Mouse (Mus musculus) embryonic facial prominence, embryonic 15.5 days (tissue): Measurements from ENCODE around the gene Kcnip1. TPM values are rescaled to one million over a fixed set of nuclear protein-coding genes. Genes with fewer than 3 reads are reported as not detected.
A peak's percentile ranks its signal among the peaks of the same experiment; 100 is the strongest.

Source experiments
- ATAC-seq: fragments of 200-750 bp; cut with Nextera tagmentation; 2 replicates; pipeline ENCODE4 v1.8.0; 2017; ENCODE audit warnings: low read depth, moderate TSS enrichment; ENCODE audit not compliant: insufficient number of reproducible peaks, low FRiP score, low TSS enrichment
- H3K27ac ChIP-seq: fragments of 300-500 bp; sonication (generic); replicated peaks from 2 replicates; pipeline ENCODE4 v1.5.1; 2015; ENCODE audit warnings: mild to moderate bottlenecking, inconsistent platforms
- H3K27me3 ChIP-seq: fragments of 300-500 bp; sonication (generic); 2 replicates; pipeline ENCODE4 v1.6.1; 2015; ENCODE audit warnings: inconsistent platforms
- H3K36me3 ChIP-seq: fragments of 300-500 bp; sonication (generic); 2 replicates; pipeline ENCODE4 v1.6.1; 2015; ENCODE audit warnings: mild to moderate bottlenecking, inconsistent platforms
- H3K4me1 ChIP-seq: fragments of 300-500 bp; sonication (generic); 2 replicates; pipeline ENCODE4 v1.6.1; 2015; ENCODE audit warnings: inconsistent platforms
- H3K4me2 ChIP-seq: fragments of 300-500 bp; sonication (generic); replicated peaks from 2 replicates; pipeline ENCODE4 v1.6.1; 2015; ENCODE audit warnings: mild to moderate bottlenecking, inconsistent platforms
- H3K4me3 ChIP-seq: fragments of 300-500 bp; sonication (generic); replicated peaks from 2 replicates; pipeline ENCODE4 v1.5.1; 2015; ENCODE audit warnings: mild to moderate bottlenecking, inconsistent platforms
- H3K9ac ChIP-seq: fragments of 300-500 bp; sonication (generic); 2 replicates; pipeline ENCODE4 v1.6.1; 2015; ENCODE audit warnings: inconsistent platforms
- H3K9me3 ChIP-seq: fragments of 300-500 bp; sonication (generic); replicated peaks from 2 replicates; pipeline ENCODE4 v1.6.1; 2016; ENCODE audit warnings: inconsistent platforms
- WGBS: fragments of 180-500 bp; shearing (Covaris S2); methylation state at CpG from one replicate; pipeline ENCODE4 v1.1.7; 2015; 5-methylcytosine and 5-hydroxymethylcytosine counted together
- polyA plus RNA-seq: library from polyadenylated mRNA; unstranded; fragments of >200 nt; fragmentation: Nextera tagmentation; extraction: Ambion mirVana; gene quantifications from 2 replicates; pipeline ENCODE4 v1.2.1, GENCODE M21; 2015

Gene Kcnip1
- polyA plus RNA-seq, 1 experiment from 2014 or later, result 6.6 TPM

DNA sequence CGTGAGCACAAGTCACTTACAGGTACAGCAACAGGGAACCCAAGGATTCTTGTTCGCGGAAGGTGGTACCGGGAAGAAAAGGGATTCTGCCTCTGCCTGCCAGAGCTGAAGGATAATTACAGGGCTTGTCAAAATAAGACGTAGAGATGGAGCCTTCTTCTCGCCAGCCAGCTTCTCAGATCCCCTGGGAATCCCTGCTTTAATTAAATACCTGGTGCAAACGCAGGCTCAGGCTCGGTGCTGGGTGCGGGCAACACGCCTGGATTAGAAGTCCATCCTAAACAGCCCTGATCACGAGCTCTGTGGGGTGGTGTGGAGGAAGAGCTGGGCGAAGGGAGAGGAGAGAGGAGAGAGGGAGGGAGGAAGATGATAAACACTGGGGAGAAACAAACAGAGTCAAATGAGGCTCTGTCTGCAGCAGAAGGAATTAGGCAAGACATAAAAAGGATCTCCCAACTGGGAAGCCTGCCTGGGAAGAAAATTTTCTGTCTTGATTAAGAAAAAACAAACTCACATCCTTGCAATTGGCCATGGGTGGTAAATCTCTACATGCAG is 194.8 kb downstream of the Kcnip1 start:
- 33% methylated on average over 12 of the region's 12 CpGs for WGBS
- no peak for ATAC-seq
- H3K27ac ChIP-seq, result no peak overlapping the region
- no peak overlapping the region for H3K4me3 ChIP-seq
- no peak overlapping the region for H3K4me2 ChIP-seq
- H3K27me3 ChIP-seq, result no peaks in the 10 kb centered on the region
- H3K36me3 ChIP-seq, result no peaks in the 10 kb centered on the region
- no peak overlapping the region for H3K9ac ChIP-seq
- H3K9me3 ChIP-seq, result no peaks in the 10 kb centered on the region
- peaks cover 20% of the 10 kb centered on the region for H3K4me1 ChIP-seq

DNA sequence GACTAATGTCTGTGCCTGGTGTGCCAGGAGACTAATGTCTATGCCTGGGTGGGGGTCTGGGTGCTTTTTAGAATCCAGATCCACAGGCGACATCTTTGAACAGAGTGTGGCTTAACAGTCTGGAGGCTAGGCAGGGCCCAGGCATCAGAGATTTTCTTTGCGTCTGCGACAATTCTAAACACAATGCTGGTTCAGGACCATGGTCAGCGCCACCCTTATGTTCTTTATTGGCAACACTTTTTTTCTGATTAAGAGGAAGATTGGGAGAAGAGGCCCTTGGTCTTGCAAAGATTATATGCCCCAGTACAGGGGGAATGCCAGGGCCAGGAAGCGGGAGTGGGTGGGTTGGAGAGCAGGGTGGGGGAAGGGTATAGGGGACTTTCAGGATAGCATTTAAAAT is 205.6 kb downstream of the Kcnip1 start:
- WGBS, result 19% methylated on average over 5 of the region's 5 CpGs
- no peaks in the 10 kb centered on the region for H3K4me1 ChIP-seq
- no peaks in the 10 kb centered on the region for H3K9me3 ChIP-seq
- no peak for ATAC-seq
- H3K36me3 ChIP-seq, result no peaks in the 10 kb centered on the region
- no peak overlapping the region for H3K4me2 ChIP-seq
- no peak overlapping the region for H3K9ac ChIP-seq
- H3K4me3 ChIP-seq, result no peak overlapping the region
- H3K27me3 ChIP-seq, result 0 out of 2 replicates have a peak, but pooled peaks cover 4% of the 10 kb centered on the region
- H3K27ac ChIP-seq, result no peak overlapping the region

DNA sequence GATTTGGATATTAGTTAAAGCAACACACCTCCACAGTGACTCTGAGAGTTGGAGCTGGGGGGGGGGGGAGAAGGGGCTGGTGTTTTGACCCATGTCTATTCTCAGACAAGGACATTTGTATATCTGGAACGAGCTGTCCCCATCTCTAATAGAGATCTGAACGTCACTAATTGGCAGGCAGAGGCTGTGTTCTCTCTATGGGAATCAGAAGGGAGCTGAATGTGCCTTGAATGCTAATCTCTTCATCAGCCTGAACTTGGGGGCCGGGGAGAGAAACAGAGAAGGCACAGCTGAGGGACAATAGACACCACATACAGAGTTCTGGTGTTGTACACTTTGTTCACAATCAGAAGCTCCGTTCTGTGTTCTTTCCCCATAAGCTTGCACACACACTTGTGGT is 206.4 kb downstream of the Kcnip1 start:
- H3K9me3 ChIP-seq, result no peaks in the 10 kb centered on the region
- ATAC-seq, result no peak
- peaks cover 3% of the 10 kb centered on the region; the same call in 1 of the 2 replicates for H3K4me1 ChIP-seq
- H3K27ac ChIP-seq, result no peak overlapping the region
- H3K27me3 ChIP-seq, result 0 out of 2 replicates have a peak, but pooled peaks cover 4% of the 10 kb centered on the region
- H3K9ac ChIP-seq, result no peak overlapping the region
- 67% methylated on average over 4 of the region's 4 CpGs for WGBS
- no peaks in the 10 kb centered on the region for H3K36me3 ChIP-seq
- H3K4me2 ChIP-seq, result no peak overlapping the region
- H3K4me3 ChIP-seq, result no peak overlapping the region

DNA sequence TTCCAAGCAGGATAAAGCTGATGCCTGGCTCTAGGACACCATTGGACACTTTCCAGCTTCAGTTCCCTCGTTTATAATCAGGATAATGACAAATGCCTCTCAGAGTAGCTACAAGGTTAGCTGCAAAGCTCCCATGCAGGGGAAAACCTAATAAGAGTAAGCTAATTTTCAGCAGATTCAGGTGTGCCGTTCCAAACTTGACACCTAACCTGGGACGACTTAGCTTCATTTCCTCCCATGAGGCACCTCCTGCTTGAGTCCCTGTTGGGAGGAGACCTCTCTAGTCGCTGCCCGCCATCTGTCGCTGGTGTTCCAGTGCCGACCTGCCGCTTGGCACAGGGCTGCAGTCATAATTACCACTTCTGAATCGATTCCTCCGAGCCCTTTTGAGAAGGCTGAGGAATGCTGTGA is 211.4 kb downstream of the Kcnip1 start:
- WGBS, result 23% methylated on average over 10 of the region's 10 CpGs

DNA sequence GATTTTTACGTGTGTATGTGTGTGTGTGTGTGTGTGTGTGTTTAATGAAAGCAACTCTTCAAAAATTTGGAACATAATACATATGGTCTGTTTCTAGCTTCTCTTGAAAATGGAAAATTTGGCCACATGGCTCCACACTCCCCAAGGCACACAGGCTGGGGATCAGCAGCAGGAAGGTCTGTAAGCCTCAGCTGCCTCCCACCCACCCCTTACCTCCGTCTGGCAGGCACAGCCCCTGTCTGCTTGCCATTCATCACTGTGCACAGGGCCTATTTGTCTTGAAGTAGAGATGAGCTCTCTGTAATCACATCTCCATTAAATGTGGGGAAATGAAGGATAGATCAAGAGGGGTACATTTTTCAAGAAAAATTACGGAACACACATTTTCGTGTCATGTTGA is 212.7 kb downstream of the Kcnip1 start:
- H3K4me2 ChIP-seq, result no peak overlapping the region
- WGBS, result 43% methylated on average over 4 of the region's 4 CpGs
- no peak overlapping the region for H3K4me3 ChIP-seq
- no peak overlapping the region for H3K9ac ChIP-seq
- H3K27me3 ChIP-seq, result 0 out of 2 replicates have a peak, but pooled peaks cover 8% of the 10 kb centered on the region
- no peaks in the 10 kb centered on the region for H3K36me3 ChIP-seq
- H3K27ac ChIP-seq, result no peak overlapping the region
- no peaks in the 10 kb centered on the region for H3K9me3 ChIP-seq
- no peak for ATAC-seq
- peaks cover 11% of the 10 kb centered on the region; the same call in 1 of the 2 replicates for H3K4me1 ChIP-seq

More for the DNA sequence above, 211.4 kb downstream of the Kcnip1 start:
- Histone ChIP-seq H3K36me3 (no peaks in the 10 kb centered on the region), H3K4me1 (peaks cover 11% of the 10 kb centered on the region; the same call in 1 of the 2 replicates), H3K27me3 (0 out of 2 replicates have a peak, but pooled peaks cover 10% of the 10 kb centered on the region), H3K9ac (no peak overlapping the region), H3K4me3 (no peak overlapping the region), H3K9me3 (no peaks in the 10 kb centered on the region), H3K27ac (no peak overlapping the region), H3K4me2 (no peak overlapping the region)
- ATAC-seq, result no peak

DNA sequence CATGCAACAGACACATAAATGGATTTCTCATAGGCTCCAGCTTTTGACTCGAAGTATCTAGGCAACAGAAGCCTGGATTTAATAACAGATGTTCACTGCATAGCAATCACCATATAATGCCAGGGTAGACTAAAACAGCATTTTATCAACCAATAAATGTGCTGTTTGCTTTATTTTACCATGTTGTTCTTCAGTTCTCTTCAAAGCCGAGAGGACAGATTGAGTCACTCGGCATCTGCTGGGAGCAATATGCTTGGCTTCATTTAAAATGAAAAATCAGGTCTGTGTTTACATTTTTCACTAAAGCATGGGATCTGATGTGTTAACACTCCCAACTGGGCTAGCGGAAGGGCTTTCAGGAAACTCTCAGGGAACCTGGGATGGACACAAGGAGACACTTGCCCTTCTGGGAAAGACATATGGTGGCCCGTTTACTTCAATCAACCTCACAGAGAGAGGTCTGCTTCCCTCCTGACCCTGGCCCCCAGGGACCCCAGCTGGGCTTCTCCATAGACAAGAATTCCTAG is 220.3 kb downstream of the Kcnip1 start:
- no peak overlapping the region for H3K27ac ChIP-seq
- 38% methylated on average over 5 of the region's 5 CpGs for WGBS
- no peaks in the 10 kb centered on the region for H3K9me3 ChIP-seq
- H3K4me1 ChIP-seq, result no peaks in the 10 kb centered on the region
- H3K4me2 ChIP-seq, result no peak overlapping the region
- no peak for ATAC-seq
- H3K27me3 ChIP-seq, result no peaks in the 10 kb centered on the region
- H3K4me3 ChIP-seq, result no peak overlapping the region
- no peaks in the 10 kb centered on the region for H3K36me3 ChIP-seq
- no peak overlapping the region for H3K9ac ChIP-seq

DNA sequence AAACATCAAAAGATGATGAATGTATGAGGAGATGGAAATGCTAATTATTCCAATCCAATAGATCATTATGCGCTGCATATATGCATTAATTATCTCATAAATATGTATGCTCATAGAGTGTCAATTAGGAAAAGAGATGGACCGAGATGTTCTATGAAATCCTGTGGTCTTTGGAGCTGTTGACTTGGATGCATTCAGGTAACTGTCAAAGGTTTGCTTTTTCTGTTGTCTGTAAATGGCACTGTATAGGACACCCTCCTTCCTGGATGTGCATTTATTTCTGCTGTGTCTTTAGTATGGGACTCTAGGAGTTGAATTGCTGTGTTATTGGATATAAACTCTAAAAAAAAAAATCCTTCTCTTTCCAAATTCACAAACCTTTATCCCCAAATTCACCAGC is 220.9 kb downstream of the Kcnip1 start:
- H3K27me3 ChIP-seq, result no peaks in the 10 kb centered on the region
- H3K36me3 ChIP-seq, result no peaks in the 10 kb centered on the region
- no peak overlapping the region for H3K4me3 ChIP-seq
- H3K4me2 ChIP-seq, result no peak overlapping the region
- 85% methylated on average over 2 of the region's 2 CpGs for WGBS
- no peak overlapping the region for H3K9ac ChIP-seq
- no peak for ATAC-seq
- no peaks in the 10 kb centered on the region for H3K4me1 ChIP-seq
- H3K9me3 ChIP-seq, result no peaks in the 10 kb centered on the region
- H3K27ac ChIP-seq, result no peak overlapping the region

DNA sequence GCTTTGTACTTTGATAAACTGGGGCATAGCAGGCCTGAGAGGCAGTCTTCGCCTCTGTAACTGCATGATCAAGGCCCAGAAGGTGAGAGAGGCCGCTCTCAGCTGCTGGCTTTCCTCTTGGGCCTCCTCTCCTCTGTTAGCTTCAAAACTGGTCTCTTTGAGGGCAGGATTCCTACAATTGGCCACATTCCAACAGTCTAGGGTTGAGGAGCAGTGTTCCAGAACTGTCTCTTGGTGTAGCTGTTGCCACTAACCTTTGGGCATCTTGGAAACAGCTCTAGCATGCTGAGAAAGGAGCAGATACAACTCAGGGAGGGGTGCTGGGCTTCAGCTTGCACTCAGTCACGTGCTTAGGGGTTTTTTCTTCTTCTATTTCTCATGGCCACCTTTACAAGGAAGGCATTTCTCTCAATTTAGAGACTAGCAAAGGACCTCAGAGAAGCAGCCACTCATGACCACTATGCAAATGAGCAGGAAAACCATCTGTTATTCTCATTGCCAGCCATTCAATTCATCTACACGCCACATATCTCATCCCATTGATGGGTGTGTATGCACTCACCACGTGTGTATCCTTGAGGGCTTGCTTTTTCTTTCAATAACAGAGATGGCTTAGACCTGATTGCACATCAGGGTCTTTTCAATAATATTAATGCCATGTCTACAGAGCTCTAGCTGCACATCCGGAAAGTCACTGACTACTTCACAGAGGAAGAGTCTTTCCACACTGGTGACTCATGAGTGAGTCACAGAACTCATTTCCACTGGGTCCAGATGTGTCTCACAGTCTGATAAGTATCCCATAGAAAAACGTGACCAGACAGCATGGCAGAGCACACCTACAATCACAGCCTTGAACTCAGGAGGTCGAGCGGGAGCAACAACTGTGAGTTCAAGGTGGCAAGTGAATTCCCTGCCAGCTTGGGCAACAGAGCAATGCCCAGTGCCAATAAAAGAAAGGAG is 225.7 kb downstream of the Kcnip1 start:
- 72% methylated on average over 9 of the region's 9 CpGs for WGBS
- H3K4me2 ChIP-seq, result no peak overlapping the region
- H3K27me3 ChIP-seq, result no peaks in the 10 kb centered on the region
- H3K27ac ChIP-seq, result no peak overlapping the region
- no peak overlapping the region for H3K4me3 ChIP-seq
- no peak overlapping the region for H3K9ac ChIP-seq
- H3K36me3 ChIP-seq, result no peaks in the 10 kb centered on the region
- no peak for ATAC-seq
- H3K9me3 ChIP-seq, result no peaks in the 10 kb centered on the region
- no peaks in the 10 kb centered on the region for H3K4me1 ChIP-seq

DNA sequence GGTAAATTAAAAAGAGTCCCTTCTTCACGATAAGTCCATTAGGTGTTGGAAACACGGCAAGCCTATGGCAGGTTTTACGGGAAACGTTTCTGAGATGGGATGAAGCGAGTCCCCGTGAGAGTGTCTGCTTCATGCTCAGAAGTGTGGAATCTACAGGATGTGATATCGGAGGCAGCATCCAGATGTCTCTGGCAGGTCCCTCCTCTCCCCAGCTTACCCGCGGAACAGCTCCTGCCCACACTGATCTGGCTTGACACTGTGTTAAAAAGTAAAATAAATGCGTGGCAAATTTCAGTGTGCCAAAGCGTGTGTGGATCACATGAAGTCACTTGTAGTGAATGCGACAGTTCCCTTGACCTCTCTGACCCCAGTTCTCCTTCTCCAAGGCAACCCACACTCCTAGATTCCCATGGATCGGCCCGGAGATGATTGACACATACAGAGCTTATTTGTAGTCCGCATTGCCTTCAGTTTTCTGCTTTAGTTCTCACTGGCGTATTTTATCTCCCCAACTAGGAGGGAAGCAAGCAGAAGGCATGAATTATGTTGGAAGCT is 231.7 kb downstream of the Kcnip1 start:
- no peaks in the 10 kb centered on the region for H3K27me3 ChIP-seq
- no peak for ATAC-seq
- no peak overlapping the region for H3K4me2 ChIP-seq
- H3K27ac ChIP-seq, result no peak overlapping the region
- H3K4me1 ChIP-seq, result no peaks in the 10 kb centered on the region
- H3K36me3 ChIP-seq, result no peaks in the 10 kb centered on the region
- 57% methylated on average over 16 of the region's 16 CpGs for WGBS
- no peak overlapping the region for H3K9ac ChIP-seq
- H3K9me3 ChIP-seq, result no peaks in the 10 kb centered on the region
- H3K4me3 ChIP-seq, result no peak overlapping the region

DNA sequence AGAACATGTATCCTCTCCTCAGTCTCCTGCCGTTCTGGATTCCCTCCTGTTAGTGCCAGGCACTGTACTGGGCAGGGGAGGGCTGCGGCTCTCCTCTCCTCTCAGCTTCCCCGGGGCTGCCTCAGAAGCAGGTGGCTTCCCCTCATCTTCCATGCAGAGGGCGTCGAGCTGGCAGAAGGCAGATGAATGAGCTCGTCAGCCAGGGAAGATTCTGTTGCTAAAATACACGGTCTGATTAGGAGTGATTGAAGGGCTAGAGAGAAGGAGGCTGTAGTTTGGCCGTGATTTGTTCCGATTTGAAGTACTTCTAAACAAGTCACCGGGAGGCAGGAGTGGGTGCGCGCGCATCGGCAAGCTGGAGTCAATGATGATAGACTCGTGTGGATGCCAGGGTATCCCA is 236.3 kb downstream of the Kcnip1 start:
- H3K9me3 ChIP-seq, result no peaks in the 10 kb centered on the region
- H3K27me3 ChIP-seq, result no peaks in the 10 kb centered on the region
- H3K4me3 ChIP-seq, result no peak overlapping the region
- H3K4me2 ChIP-seq, result no peak overlapping the region
- WGBS, result 61% methylated on average over 15 of the region's 15 CpGs
- no peak for ATAC-seq
- no peak overlapping the region for H3K27ac ChIP-seq
- no peak overlapping the region for H3K9ac ChIP-seq
- no peaks in the 10 kb centered on the region for H3K36me3 ChIP-seq
- peaks cover 10% of the 10 kb centered on the region for H3K4me1 ChIP-seq

DNA sequence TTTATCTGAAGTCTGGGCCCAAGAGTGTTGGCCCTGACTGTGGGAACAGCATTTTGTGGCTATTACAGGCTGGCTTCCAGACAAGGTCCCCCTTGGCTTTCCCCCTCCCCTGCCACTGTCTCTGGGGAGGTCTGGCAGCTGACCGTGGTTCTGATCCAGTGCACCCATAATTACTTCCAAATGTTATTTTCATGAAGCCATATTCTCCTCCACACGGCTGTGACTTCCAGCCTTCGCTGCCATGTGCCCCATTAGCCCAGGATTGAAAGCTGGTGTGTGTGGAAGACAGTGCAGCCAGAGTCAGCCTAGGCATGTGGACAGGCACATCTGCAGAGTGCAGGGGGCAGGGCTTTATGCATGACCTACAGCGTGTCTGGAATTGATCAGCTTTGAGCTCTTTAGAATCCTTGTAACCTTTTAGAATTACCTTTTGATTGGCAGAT is 240.5 kb downstream of the Kcnip1 start:
- no peak overlapping the region for H3K9ac ChIP-seq
- H3K36me3 ChIP-seq, result no peaks in the 10 kb centered on the region
- no peak overlapping the region for H3K27ac ChIP-seq
- H3K9me3 ChIP-seq, result no peaks in the 10 kb centered on the region
- no peaks in the 10 kb centered on the region for H3K27me3 ChIP-seq
- peaks cover 10% of the 10 kb centered on the region for H3K4me1 ChIP-seq
- 30% methylated on average over 4 of the region's 4 CpGs for WGBS
- peak; percentile 56; the same call in 1 of the 2 replicates for ATAC-seq
- no peak overlapping the region for H3K4me2 ChIP-seq
- no peak overlapping the region for H3K4me3 ChIP-seq
